Mouse (Mus musculus) CD8-positive naive resting alpha-beta T cell, adult 2 months (primary cell): Measurements from ENCODE around the gene Catsperg1.
A peak's percentile ranks its signal among the peaks of the same experiment; 100 is the strongest.

ENCODE experiments used
- DNase-seq, 2 experiments: peaks; one replicate each; pipeline ENCODE4 v3.0.0; 2022; ENCODE audit warnings: low read depth in 2 of 2, low spot score in 2 of 2

Gene Catsperg1

DNA sequence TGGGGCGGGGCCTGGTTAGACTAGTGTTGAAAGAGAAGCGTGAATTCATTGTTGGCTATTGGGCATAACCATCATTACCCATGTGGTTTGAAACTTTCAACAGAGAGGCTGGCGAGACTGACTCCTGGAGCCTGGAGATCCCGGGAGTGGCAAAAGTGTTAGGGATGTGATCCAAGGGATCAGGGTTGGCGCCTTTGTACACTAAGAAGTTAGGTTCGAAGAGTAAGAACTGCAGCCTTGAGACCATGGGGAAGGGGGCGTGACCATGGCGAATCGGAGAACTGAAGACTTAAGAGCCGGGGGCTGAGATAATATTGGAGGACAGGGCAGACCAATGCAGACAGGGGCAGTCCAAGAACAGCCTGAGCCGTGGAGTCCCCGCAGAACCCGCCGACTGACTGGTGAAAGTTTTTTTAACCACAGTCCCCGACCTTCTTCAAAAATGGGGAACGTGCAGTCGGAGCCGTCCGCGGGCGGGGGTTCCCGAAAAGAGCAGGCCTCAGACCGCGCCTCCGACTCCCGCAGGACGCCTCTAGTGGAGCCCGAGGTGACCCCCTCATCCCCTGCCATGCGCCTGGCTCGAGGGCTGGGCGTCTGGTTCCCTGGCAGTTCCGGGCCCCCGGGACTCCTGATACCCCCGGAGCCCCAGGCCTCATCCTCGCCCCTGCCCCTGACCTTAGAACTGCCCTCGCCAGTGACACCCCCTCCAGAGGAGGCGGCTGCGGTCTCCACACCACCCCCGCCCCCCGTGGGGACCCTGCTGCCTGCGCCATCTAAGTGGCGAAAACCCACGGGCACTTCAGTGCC lies 42.9 kb downstream of the Catsperg1 start:
- no peak for DNase-seq

DNA sequence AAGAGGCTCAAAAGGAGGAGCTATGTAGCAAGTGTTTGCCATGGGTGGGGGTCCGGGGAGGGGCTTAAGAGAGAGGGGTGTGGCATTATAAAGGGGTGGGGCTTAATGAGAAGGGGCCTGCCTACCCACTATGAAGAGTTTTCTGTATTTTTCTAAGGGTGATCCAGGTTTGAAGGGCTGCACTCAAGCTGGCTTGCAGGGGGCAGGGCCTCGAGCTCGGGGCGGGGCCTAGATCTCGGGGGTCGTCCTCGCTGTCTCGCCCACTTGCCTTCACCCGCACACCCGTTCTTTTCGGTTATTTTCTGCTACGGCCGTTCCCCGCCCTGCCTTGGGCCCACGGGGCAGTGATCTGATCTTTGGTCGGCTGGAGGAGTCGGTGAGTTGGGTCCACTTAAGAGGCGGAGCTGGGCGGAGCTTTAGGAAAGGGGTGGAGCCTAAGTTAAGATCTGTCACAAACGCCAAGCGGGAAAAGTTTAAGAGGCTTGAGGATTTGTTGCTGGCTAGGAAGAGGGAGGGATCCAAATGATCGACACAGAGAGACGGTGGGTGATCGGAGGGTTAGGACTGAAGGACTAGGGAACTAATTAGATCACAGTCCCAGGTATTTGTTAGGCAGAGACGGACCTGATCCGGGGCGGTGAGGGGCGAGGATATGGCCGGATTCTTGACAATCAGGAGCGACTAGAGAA lies 43.6 kb downstream of the Catsperg1 start, which contains the start of the genes Ggn and Spred3:
TSS of gene Ggn (plus strand) at position 145 of the 689 bp plus-strand sequence.
TSS of gene Spred3 (minus strand) at position 346 of the 689 bp plus-strand sequence.
- no peak for DNase-seq

DNA sequence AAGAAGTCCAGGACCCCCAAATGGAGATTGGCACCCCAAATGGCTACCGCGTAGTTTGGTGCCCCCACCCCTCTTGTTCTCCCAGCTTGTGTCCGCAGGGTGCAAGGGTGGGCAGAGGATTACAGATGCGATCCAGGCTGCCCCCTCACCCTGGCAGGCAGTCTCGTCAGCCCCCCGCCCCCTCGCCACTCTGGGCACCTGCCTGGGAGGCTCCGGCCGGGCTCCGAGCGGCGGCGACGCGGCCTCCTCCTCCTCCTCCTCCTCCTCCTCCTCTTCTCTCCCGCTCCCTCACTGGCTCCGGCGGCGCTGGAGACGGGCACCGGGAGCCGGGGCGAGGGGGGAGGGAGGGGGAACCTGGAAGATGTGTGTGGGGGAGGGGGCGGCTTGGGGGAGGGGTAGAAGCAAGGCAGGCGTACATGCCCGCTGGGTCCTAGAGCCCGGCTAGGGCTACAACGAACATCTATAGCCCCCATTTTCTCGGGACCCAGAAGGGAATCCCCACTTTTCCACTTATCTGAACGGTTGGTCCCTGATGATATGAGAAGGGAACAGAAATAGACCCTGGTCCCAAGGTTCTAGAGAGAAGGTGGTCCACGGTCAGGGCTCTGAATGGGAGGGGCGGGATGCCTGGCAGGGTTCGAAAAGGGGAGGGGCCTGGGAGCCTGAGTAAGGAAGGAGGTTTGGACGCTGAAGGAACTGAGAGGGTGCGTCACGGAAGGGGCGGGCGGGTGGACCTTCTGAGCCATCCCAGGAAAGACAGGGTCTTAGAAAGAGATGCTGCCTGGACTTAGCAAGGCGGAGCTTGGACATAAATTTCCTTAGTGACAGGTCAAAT lies 44.4 kb downstream of the Catsperg1 start:
- no peak for DNase-seq

DNA sequence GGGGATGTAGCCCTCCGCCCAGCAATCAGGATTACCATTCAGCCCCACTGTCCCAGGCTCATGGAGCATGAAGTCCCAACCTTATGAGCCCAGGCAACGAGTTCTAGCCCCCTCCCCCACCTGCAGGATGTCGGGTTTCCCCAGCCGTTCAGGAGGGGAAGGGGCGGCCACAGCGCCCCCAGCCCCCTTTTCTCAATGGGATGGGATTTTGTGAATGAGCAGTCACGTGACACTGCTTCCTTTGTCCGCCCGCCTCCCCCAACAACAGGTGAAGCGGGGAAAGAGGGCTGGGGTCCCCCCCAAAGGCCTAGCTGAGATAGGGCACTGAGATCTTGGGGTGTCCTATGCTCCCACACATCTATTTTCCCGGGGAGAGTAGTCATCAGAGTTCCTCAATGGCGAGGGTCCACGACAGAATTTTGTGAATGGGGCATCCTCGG lies 45.0 kb downstream of the Catsperg1 start:
- no peak for DNase-seq

DNA sequence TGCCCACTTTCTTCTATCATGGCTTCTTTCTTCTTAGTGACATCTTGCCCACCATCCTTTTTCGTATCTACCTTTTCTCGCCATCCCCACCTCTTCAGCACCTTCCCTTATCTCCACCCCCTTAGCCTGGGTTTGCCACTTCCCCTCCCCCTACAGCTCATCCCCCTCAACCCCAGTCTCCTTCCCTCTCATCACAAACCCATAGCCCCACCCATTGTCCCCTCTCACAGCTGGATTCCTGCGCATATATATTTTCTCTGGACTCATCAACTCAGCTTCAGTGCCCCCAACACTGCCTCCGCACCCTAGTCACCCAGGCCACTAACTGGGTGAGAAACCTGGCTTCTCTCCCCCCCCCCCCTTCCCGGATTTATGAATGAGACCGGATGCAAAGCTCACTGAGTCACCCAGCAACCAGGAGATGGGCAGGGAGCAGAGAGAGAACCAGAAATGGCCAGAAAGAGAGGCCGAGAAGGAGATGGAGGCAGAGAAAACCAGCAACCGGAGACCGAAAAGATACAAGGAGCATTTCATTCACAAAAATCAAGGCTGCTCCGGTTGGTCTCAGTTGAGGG lies 45.6 kb downstream of the Catsperg1 start:
- no peak for DNase-seq

DNA sequence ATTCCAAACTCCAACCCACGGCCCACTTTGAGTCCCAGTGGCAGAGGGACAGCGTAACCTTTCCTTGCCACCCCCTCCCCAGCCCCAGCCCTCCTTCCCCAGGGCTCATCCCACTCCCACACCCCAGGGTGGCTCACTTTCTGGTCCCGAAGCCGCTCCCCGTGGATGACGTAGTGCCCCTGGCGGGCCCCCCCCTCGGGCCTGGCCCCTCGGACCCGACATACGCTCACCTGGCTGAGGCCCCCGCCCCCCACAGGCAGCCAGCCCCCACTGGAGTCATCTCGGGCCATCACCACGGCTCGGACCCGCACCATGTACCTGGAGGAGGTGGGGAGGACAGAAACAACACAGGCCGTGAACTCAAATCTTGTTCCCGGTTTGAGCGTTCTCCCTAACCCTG lies 46.2 kb downstream of the Catsperg1 start:
- DNase-seq, result no peak

DNA sequence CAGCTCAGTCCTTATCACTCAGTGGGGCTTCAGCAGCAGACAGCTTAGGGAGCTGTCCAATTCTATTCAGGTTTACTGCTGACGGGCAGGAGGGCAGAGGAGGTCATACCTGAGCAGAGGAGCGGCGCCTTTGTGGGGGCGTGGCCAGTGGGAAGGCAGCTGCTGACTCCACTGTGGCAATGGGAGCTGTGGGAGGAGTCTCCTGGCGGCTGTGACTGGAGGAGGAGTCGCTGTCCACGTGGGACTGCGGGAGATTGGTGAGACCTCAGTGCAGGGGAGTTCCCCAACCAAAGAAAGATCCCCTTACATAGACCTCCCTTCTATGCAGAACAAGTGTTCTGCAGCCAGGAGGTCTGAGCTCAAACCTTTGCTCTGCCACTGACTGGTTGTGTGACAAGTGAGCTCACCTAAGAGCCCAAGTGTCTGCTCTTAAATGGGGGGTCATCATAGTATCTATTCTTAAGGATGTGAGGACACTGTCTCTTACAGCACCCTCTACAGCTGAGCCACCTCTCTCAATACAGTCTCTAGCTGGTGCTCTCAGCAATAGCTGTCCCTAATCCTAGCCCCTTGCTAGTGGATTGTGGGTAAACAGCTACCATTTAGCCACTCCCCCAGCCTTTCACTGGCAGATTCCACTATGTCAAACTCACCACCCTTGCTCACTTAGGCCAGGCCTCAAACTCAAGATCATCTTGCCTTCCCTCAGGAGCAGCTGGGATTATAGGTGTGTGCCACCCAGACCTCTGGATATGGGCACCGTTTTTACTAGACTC lies 50.9 kb downstream of the Catsperg1 start:
- no peak for DNase-seq

DNA sequence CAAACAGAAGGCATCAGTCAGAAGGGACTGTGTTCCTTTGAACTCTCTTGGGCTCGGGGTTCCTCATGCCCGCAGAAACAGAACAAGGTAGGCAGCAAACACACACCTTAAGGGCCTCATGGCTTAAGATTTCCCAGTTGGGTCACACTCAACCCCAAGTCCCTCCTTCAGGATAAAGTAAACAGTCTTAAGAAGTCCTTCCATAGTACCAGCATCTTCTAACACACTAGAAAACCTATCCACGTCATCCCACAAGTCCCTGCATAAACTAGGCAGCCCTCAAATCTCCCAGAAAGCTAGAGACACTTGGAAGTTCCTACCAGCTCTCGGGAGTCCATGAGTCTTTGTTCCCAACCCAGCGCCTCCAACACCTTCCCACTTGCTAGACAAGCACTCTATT lies 51.5 kb downstream of the Catsperg1 start:
- DNase-seq, result no peak

DNA sequence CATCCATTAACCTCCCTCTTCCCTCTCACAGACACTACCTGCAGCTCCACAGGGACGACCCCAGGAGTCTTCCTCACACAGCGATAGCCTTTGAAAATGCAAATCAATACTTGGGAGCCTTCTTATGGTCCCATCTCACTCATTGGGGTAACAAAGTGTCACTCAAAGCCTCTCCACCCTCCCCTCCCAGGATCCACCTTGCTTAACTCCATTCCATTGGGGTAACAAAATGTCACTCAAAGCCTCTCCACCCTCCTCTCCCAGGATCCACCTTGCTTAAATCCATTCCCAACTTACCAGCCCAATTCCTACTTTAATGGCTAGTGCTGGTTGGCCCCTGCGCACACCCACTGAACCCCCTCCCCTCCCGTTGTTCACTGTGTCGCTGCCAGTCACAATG lies 55.6 kb downstream of the Catsperg1 start:
- DNase-seq, result no peak

DNA sequence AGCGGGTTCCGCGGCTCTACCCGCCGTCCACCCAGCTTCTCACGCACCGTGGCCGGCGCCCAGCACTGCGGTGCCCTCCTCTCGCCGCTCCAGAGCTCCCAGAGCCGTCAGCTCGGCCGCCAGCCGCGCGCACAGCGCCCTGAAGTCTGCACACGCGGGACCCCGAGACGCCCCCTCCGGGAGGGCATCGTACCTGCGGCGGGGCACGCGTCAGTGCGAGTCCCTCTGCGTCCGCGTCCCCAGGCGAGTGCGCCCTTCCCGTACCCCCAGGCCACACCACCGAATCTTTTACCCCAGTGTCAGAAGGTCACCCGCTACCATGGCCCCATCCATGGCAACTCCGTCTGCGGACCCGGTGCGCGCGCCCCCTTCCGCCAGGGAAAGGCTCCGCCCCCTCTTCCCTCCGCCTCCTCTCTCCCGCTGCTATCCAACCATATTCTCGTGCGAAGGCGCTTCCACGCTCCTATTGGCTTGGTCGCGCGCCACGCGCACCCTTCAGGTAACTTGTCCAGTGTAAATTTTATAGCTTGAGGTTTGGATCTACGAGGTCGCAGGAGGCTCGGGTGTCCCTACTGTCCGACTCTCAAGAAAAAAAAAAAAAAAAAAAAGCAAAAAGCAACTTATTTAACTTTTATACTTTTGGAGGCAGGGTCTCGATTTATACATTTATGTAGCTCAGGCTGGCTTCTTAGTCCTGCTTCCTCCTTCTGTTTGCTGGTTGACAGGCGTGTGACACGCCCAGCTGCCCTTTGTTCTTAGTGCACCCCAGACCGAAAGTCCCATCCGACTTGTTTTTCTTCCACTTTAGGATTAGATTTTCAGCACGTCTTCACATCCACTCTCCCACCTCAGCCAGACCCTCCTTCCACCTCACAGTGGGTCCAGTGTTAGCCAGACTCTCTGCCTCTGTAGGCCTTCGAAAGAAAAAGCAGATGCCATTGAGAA lies 57.7 kb downstream of the Catsperg1 start, which contains the start of gene Fam98c:
TSS of gene Fam98c (minus strand) at position 397 of the 945 bp plus-strand sequence.
- DNase-seq, result peak; percentile 52 to 68

DNA sequence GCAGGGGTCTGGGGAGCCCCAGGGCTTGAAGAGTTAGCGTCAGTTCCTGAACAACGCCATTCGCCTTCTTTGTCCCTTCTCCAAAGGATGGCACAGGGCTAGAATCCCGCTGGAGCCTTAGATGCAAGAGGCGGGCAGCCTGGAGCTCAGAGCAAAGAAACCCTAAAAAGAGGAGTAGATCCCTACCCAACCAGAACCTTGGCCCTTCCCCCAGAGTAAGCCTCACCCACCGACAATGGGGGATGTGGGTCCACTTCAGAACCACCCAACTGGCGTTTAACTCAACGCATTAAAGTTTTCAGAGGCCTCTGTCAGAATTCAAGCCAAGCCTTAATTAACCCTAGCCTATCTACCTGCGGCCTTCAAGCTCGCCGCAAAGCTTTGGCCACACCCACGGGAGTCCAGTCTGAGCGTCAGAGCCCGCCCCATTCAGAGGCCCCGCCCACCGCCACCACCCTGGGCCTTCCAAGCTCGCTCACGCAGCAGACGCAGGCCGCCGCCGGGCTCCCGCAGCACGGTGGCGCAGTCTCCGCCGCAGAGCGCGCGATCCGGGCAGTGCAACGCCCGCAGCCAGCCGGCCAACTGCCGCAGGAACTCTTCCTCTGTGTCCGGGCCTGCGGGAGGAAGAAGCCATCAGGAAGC lies 58.5 kb downstream of the Catsperg1 start:
- DNase-seq, result peak; percentile 45 to 69

DNA sequence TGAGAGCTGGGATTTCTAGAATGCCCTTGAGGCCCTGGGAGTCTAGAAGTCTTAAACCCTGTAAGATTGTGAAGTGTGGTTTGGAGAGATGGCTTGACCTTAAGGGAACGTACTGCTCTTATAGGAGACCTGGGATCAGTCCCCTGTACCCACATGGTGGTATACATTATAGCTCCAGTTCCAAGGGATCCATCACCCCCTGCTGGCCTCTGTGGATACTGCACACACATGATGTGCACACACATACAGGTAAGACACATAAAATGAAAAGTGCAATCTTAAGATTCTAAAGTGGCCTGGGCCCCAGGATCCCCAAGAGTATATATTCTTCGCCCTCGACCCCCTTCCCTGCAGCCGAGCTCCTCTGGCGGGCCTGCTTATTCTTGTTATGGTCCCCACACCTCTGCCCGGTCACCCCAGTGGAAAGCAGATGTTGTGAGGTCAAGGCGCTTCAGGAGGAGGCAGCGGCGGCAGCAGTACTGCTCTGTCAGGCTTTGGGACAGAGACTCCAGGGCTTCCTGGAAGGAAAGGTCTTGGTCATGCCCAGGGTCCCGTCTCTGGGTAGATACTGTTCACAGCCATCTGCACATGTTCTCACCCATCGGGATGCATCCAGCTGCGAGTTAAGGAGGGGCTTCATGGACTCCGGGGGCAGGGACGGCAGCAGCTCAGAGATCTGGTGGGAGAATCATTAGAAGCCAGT lies 59.7 kb downstream of the Catsperg1 start:
- DNase-seq, result no peak

DNA sequence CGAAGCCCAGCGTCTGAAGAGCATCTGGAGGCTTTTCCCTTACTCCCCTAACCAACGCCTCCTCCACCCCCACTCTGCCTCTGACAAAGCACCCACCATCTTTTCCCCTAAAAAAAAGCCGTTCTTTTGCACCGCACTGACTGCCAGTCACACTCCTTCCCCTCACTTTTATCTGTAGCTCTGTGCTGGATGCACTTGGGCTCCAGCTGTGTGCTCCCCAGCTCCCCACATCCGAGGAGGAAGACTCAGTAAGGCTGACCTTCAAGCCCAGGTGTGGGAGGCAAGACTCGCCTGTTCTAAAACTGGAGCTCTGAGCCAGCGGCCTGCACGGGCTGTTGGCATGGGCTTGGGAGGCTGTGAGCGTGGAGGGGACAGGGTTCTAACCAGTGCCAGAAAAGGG lies 62.3 kb downstream of the Catsperg1 start:
- DNase-seq, result no peak

DNA sequence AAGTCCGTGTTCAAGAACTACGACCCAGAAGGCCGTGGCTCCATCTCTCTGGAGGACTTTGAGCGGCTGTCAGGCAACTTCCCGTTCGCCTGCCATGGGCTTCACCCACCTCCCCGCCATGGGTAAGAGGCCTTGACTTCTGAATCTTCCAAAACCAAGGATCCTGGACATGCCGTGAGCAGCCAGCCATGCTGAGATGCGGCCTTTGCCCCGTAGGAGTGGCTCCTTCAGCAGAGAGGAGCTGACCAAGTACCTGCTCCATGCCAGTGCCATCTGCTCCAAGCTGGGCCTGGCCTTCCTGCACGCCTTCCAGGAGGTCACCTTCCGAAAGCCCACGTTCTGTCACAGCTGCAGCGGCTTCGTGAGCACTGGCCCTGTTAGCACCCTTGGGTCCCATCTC lies 65.1 kb downstream of the Catsperg1 start:
- no peak for DNase-seq

DNA sequence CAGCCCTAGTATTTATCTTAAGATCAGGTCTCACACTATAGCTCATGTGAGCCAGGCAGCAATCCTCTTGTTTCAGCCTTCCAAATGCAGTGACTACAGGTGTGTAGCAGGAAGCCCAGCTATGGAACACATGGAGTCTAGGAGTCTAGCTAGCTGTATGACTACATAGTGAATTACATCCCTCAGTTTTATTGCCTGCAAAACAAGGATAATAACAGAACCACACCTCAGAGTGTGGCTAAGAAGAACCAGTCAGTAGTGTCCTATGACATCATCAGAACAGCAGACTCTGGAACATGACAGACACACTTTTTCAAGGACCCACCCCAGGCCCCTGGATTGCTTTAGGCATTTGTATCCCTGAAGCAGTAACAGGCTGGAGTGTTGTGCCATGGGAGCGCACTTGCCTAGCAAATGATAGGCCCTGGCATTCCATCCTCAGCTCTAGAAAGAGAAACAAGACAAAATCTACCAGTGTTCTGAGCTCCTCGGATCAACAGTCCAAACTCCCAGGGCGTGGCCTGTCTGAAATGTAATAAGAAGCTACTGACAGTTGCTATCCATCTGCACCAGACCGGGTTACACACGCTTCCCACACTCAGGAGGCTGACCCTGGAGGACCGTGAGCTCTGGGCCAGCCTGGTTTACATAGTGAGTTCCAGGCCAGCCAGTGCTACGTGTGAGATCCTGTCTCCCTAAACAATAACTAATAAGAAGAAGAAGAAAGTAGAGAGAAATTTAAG lies 67.0 kb downstream of the Catsperg1 start:
- DNase-seq, result no peak

DNA sequence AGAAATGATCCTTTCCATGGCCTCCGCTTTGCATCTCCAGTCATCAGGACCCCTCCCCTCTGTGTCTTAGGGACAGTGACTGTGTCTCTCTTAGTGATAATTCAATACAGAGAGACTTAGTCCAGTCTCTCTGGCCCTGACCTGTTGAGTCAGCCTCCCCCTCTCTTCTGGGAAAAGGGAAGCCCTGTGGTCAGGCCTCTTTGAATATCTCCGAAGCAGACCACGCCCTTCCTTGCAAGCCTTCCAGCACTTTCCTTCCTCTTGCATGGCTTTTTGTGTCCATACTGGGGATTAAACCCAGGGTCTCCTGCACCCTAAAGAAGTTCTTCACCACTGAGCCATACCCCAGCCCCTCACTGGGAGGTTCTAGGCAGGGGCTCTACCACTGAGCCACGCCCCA lies 69.8 kb downstream of the Catsperg1 start:
- no peak for DNase-seq

DNA sequence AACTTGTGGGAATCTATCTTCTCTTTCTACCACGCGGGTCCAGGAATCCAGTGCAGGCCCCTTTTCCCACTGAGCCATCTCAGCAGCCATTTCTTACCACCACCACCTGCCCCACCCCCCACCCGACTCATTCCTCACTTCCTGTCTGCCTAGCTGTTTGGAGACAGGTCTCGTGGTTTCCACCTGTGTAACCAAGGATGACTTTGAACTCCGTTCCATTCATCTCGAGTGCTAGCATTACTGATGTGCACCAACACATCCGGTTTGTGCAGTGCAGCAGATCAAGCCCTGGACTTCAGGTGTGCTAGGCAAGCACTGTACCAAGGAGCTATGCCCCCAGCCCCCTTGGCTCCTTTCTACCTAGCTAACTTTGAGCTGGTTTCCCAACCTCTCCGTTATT lies 72.4 kb downstream of the Catsperg1 start:
- peak; percentile 43 to 51 for DNase-seq
